Mouse (Mus musculus) kidney, embryonic 16.5 days (tissue): Measurements from ENCODE around the gene Kat8. TPM values are rescaled to one million over a fixed set of nuclear protein-coding genes. Genes with fewer than 3 reads are reported as not detected.
"Not testable (repeated sequence)": the region's sequence is repeated elsewhere in the genome, so short reads cannot be mapped to it uniquely, and the experiment has no call there.

Source experiments
- ATAC-seq: fragments of 200-750 bp; cut with Nextera tagmentation; 2 replicates; pipeline ENCODE4 v1.8.0; 2017; ENCODE audit warnings: moderate TSS enrichment; ENCODE audit not compliant: low FRiP score, low TSS enrichment
- H3K27ac ChIP-seq: fragments of 300-500 bp; sonication (generic); 2 replicates; pipeline ENCODE4 v1.5.1; 2014; ENCODE audit warnings: low read length
- H3K27me3 ChIP-seq: fragments of 300-500 bp; sonication (generic); 2 replicates; pipeline ENCODE4 v1.6.1; 2014; ENCODE audit warnings: low read length, control low read depth, mixed read lengths; ENCODE audit not compliant: insufficient read depth
- H3K36me3 ChIP-seq: fragments of 300-500 bp; sonication (generic); 2 replicates; pipeline ENCODE4 v1.6.1; 2014; ENCODE audit warnings: low read length, control low read depth, mixed read lengths; ENCODE audit not compliant: insufficient read depth
- H3K4me1 ChIP-seq: fragments of 300-500 bp; sonication (generic); 2 replicates; pipeline ENCODE4 v1.6.1; 2014; ENCODE audit warnings: low read length, control low read depth, mixed read lengths; ENCODE audit not compliant: insufficient read depth
- H3K4me2 ChIP-seq: fragments of 300-500 bp; sonication (generic); replicated peaks from 2 replicates; pipeline ENCODE4 v1.6.1; 2014; ENCODE audit warnings: low read depth, low read length
- H3K4me3 ChIP-seq: fragments of 300-500 bp; sonication (generic); 2 replicates; pipeline ENCODE4 v1.5.1; 2014; ENCODE audit warnings: mild to moderate bottlenecking, low read length
- H3K9ac ChIP-seq: fragments of 300-500 bp; sonication (generic); replicated peaks from 2 replicates; pipeline ENCODE4 v1.6.1; 2014; ENCODE audit warnings: low read length
- H3K9me3 ChIP-seq: fragments of 300-500 bp; sonication (generic); 2 replicates; pipeline ENCODE4 v1.6.1; 2016; ENCODE audit warnings: low read length, control low read depth
- WGBS: fragments of 180-500 bp; shearing (Covaris S2); extraction: QIAGEN DNeasy Blood & Tissue Kit; methylation state at CpG from one replicate; pipeline ENCODE4 v1.1.7; 2014; 5-methylcytosine and 5-hydroxymethylcytosine counted together
- polyA plus RNA-seq: library from polyadenylated mRNA; unstranded; fragments of >200 nt; fragmentation: Nextera tagmentation; extraction: Ambion mirVana; gene quantifications from 2 replicates; pipeline ENCODE4 v1.2.1, GENCODE M21; 2015

The Kat8 gene
- polyA plus RNA-seq, 1 experiment from 2014 or later, result 42.7 TPM

- H3K4me1 ChIP-seq, result peaks cover 11% of the 10 kb centered on the region
- peaks cover 4% of the 10 kb centered on the region for H3K36me3 ChIP-seq
- no peaks in the 10 kb centered on the region for H3K9me3 ChIP-seq
- peak; percentile 99 for ATAC-seq
- H3K4me3 ChIP-seq, result peak within 1 kb of the TSS; percentile 76
- no peaks in the 10 kb centered on the region for H3K27me3 ChIP-seq
- H3K4me2 ChIP-seq, result peak within 1 kb of the TSS; percentile 85
- under 1% methylated on average over 26 of the region's 26 CpGs for WGBS
- H3K27ac ChIP-seq, result peak within 1 kb of the TSS; percentile 86
- H3K9ac ChIP-seq, result peak within 1 kb of the TSS; percentile 81
Measured at GRCm38 (mm10) chr7:127895442-127895841, 16.9 kb upstream of the Kat8 start, which contains the start of the genes Gm21974 and Vkorc1. Gm21974 (minus strand) TSS chr7:127895454. Vkorc1 (minus strand) TSS chr7:127895617.

- not testable (repeated sequence) for H3K9me3 ChIP-seq, H3K36me3 ChIP-seq, H3K27me3 ChIP-seq, H3K27ac ChIP-seq, H3K9ac ChIP-seq
- ATAC-seq, result peak; percentile 5; the same call in 1 of the 2 replicates
- 72% methylated on average over 7 of the region's 7 CpGs for WGBS
- Histone ChIP-seq H3K4me2 (peak overlapping the region; percentile 85), H3K4me3 (peak overlapping the region; percentile 76; the same call in 1 of the 2 replicates), H3K4me1 (peaks cover 11% of the 10 kb centered on the region)
Measured at GRCm38 (mm10) chr7:127895891-127896290, 16.4 kb upstream of the Kat8 start.

- WGBS, result 68% methylated on average over 13 of the region's 13 CpGs
Measured at GRCm38 (mm10) chr7:127896384-127896783, 15.9 kb upstream of the Kat8 start.

GRCm38 (mm10) chr7:127897542-127897941 is 14.8 kb upstream of the Kat8 start:
- no peak for ATAC-seq
- Histone ChIP-seq H3K9ac (no peak overlapping the region), H3K4me1 (peaks cover 11% of the 10 kb centered on the region)

More at GRCm38 (mm10) chr7:127896384-127896783, 15.9 kb upstream of the Kat8 start:
- Histone ChIP-seq H3K9me3 (no peaks in the 10 kb centered on the region), H3K9ac (no peak overlapping the region), H3K36me3 (peaks cover 4% of the 10 kb centered on the region), H3K27me3 (no peaks in the 10 kb centered on the region), H3K27ac (no peak overlapping the region), H3K4me1 (peaks cover 11% of the 10 kb centered on the region), H3K4me3 (no peak overlapping the region), H3K4me2 (no peak overlapping the region)
- no peak for ATAC-seq

GRCm38 (mm10) chr7:127898179-127898956 is 13.9 kb upstream of the Kat8 start:
- ATAC-seq, result no peak
- Histone ChIP-seq H3K9me3 (no peaks in the 10 kb centered on the region), H3K36me3 (no peaks in the 10 kb centered on the region), H3K4me2 (no peak overlapping the region), H3K27me3 (no peaks in the 10 kb centered on the region), H3K9ac (no peak overlapping the region), H3K4me3 (no peak overlapping the region), H3K4me1 (peaks cover 11% of the 10 kb centered on the region), H3K27ac (no peak overlapping the region)
- 39% methylated on average over 10 of the region's 10 CpGs for WGBS

More at GRCm38 (mm10) chr7:127897542-127897941, 14.8 kb upstream of the Kat8 start:
- no peaks in the 10 kb centered on the region for H3K9me3 ChIP-seq
- H3K4me2 ChIP-seq, result no peak overlapping the region
- H3K4me3 ChIP-seq, result no peak overlapping the region
- no peaks in the 10 kb centered on the region for H3K27me3 ChIP-seq
- 92% methylated on average over 7 of the region's 7 CpGs for WGBS
- H3K36me3 ChIP-seq, result peaks cover 2% of the 10 kb centered on the region
- H3K27ac ChIP-seq, result no peak overlapping the region

GRCm38 (mm10) chr7:127899997-127900396 is 12.3 kb upstream of the Kat8 start:
- Histone ChIP-seq H3K4me1 (peaks cover 8% of the 10 kb centered on the region), H3K4me3 (no peak overlapping the region), H3K36me3 (no peaks in the 10 kb centered on the region), H3K9me3 (no peaks in the 10 kb centered on the region), H3K4me2 (no peak overlapping the region), H3K9ac (no peak overlapping the region), H3K27ac (no peak overlapping the region), H3K27me3 (no peaks in the 10 kb centered on the region)
- 37% methylated on average over 7 of the region's 7 CpGs for WGBS
- ATAC-seq, result no peak

- no peak overlapping the region for H3K27ac ChIP-seq
- H3K27me3 ChIP-seq, result no peaks in the 10 kb centered on the region
- peaks cover 12% of the 10 kb centered on the region for H3K4me1 ChIP-seq
- peaks cover 17% of the 10 kb centered on the region for H3K36me3 ChIP-seq
- H3K4me3 ChIP-seq, result no peak overlapping the region
- ATAC-seq, result no peak
- 76% methylated on average over 2 of the region's 2 CpGs for WGBS
- no peaks in the 10 kb centered on the region for H3K9me3 ChIP-seq
- H3K9ac ChIP-seq, result no peak overlapping the region
- H3K4me2 ChIP-seq, result no peak overlapping the region
Measured at GRCm38 (mm10) chr7:127901772-127902171, 10.5 kb upstream of the Kat8 start.

GRCm38 (mm10) chr7:127903971-127904796 is 8.1 kb upstream of the Kat8 start, which contains the start of gene Bckdk:
Bckdk (plus strand) TSS chr7:127904082.
- H3K4me1 ChIP-seq, result peaks cover 12% of the 10 kb centered on the region
- no peaks in the 10 kb centered on the region for H3K9me3 ChIP-seq
- WGBS, result 4% methylated on average over 38 of the region's 38 CpGs
- H3K4me2 ChIP-seq, result peak within 1 kb of the TSS; percentile 92
- peak within 1 kb of the TSS; percentile 91 for H3K4me3 ChIP-seq
- H3K9ac ChIP-seq, result peak within 1 kb of the TSS; percentile 96
- peak; percentile 92 for ATAC-seq
- peak within 1 kb of the TSS; percentile 90 for H3K27ac ChIP-seq
- no peaks in the 10 kb centered on the region for H3K27me3 ChIP-seq
- H3K36me3 ChIP-seq, result peaks cover 40% of the 10 kb centered on the region

- WGBS, result 94% methylated on average over 12 of the region's 12 CpGs
- no peak overlapping the region for H3K4me2 ChIP-seq
- no peak overlapping the region for H3K4me3 ChIP-seq
- H3K9ac ChIP-seq, result no peak overlapping the region
- H3K4me1 ChIP-seq, result peaks cover 13% of the 10 kb centered on the region
- H3K27ac ChIP-seq, result no peak overlapping the region
- no peaks in the 10 kb centered on the region for H3K9me3 ChIP-seq
- ATAC-seq, result no peak
- H3K27me3 ChIP-seq, result no peaks in the 10 kb centered on the region
- peaks cover 49% of the 10 kb centered on the region for H3K36me3 ChIP-seq
Measured at GRCm38 (mm10) chr7:127907939-127908338, 4.4 kb upstream of the Kat8 start.
